Mouse (Mus musculus): ENCODE measurements around the gene Phldb2. TPM values are rescaled to one million over a fixed set of nuclear protein-coding genes. Genes with fewer than 3 reads are reported as not detected.

Phldb2 gene
- polyA plus RNA-seq, 1 experiment from 2014 or later: 90.1 TPM

DNA sequence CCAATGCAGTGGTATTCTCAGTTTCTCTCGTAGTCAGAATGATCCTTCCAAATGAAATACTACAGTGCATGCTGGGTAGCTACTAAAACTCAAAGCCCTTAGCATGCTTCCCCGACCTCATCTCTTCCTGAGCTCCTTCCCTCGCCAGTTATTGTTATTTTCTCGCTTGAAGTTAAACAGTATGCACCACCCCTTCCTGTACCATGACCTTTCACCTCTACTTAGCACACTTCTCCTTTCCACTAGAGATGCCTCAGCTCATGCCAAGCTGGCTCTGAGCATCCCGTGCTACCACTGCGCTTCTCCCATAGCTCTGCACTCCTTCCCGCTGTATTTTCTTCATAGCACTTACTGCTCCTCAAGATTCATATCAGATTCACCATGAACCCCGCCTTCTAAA is 215.5 kb downstream of the Phldb2 start:
- H3K36me3 ChIP-seq (ENCODE audit: insufficient read depth, low read length): peaks cover 23% of the 10 kb centered on the region
- no peak overlapping the region for H3K4me2 ChIP-seq (replicated peaks; ENCODE audit: low read depth, low read length)
- no peaks in the 10 kb centered on the region for H3K9me3 ChIP-seq (ENCODE audit: low read length)
- ATAC-seq (ENCODE audit: low FRiP score, low TSS enrichment): no peak
- peaks cover 6% of the 10 kb centered on the region for H3K4me1 ChIP-seq (ENCODE audit: insufficient read depth, low read length)
- H3K9ac ChIP-seq (replicated peaks; ENCODE audit: low read length): no peak overlapping the region
- WGBS: 85% methylated on average over 8 of the region's 8 CpGs
- H3K27ac ChIP-seq (ENCODE audit: low read length): no peak overlapping the region
- H3K27me3 ChIP-seq (ENCODE audit: insufficient read depth, low read length): no peaks in the 10 kb centered on the region
- no peak overlapping the region for H3K4me3 ChIP-seq (ENCODE audit: low read length)

DNA sequence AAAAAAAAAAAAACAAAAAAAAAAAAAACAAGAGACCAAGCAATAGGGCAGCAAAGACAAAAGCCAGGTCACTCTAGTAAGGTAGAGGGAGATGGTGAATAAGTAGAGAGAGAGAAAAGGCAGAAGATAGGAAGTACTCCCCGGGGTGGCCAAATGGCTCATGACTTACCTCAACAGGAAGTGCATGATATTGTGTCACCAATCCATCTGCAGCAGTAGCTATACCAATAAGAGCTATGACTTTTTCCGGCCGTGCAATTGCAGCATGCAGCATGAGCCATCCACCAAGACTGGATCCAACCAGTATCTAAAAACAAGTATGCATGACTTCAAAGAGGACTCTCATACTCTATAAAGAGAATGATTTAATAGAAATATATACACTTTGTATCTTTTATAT is 216.7 kb downstream of the Phldb2 start:
- Histone ChIP-seq H3K36me3 (ENCODE audit: insufficient read depth, low read length) (peaks cover 25% of the 10 kb centered on the region), H3K27me3 (ENCODE audit: insufficient read depth, low read length) (no peaks in the 10 kb centered on the region), H3K4me3 (ENCODE audit: low read length) (no peak overlapping the region), H3K4me2 (replicated peaks; ENCODE audit: low read depth, low read length) (no peak overlapping the region), H3K9me3 (ENCODE audit: low read length) (no peaks in the 10 kb centered on the region), H3K27ac (ENCODE audit: low read length) (no peak overlapping the region), H3K9ac (replicated peaks; ENCODE audit: low read length) (no peak overlapping the region), H3K4me1 (ENCODE audit: insufficient read depth, low read length) (peaks cover 6% of the 10 kb centered on the region)
- WGBS: 89% methylated on average over 3 of the region's 3 CpGs
- ATAC-seq (ENCODE audit: low FRiP score, low TSS enrichment): no peak

DNA sequence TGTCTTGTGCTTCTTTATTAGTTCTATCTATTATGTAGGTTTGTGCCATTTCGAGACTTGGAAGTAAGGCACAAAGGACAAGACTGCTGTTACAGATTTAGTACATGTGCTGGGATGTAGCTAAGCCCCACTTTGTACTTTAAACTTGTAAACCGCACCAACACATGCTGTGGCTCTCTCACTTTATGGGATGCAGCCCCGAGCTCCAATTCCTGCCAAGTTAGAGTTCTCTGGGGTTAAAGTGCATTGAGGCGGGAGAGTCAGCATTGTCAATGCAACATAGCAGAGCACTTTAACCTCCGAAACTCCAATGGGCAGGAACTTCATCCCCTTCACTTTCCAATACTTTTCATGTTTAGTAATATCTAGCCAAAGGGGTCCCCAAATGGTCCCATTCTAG is 224.2 kb downstream of the Phldb2 start:
- Histone ChIP-seq H3K9ac (replicated peaks; ENCODE audit: low read length) (no peak overlapping the region), H3K4me2 (replicated peaks; ENCODE audit: low read depth, low read length) (no peak overlapping the region), H3K4me1 (ENCODE audit: insufficient read depth, low read length) (peaks cover 7% of the 10 kb centered on the region; the same call in 1 of the 2 replicates), H3K4me3 (ENCODE audit: low read length) (no peak overlapping the region), H3K27me3 (ENCODE audit: insufficient read depth, low read length) (no peaks in the 10 kb centered on the region), H3K36me3 (ENCODE audit: insufficient read depth, low read length) (peaks cover 24% of the 10 kb centered on the region; the same call in 1 of the 2 replicates), H3K27ac (ENCODE audit: low read length) (no peak overlapping the region), H3K9me3 (ENCODE audit: low read length) (no peaks in the 10 kb centered on the region)
- WGBS: 82% methylated on average over 5 of the region's 5 CpGs
- no peak for ATAC-seq (ENCODE audit: low FRiP score, low TSS enrichment)

DNA sequence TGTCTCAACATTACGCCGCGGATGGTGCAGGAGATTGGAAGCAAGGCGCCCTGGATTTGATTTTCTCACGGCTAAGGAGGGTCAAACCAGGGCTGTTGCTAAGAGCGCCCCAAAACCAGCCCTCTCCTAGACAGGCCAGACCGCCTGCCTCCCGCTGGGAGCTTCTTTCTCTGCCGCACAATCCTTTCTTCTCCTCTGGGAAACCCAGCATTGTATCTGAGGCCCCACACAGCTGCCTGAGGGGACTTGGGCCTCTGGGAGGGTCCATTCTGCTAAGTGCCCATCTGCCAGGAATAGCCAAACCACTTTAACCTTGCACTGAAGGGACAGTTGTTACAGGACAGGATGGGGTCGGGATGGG is 228.7 kb downstream of the Phldb2 start:
- Histone ChIP-seq H3K4me2 (replicated peaks; ENCODE audit: low read depth, low read length) (peak overlapping the region; percentile 71), H3K4me3 (ENCODE audit: low read length) (peak overlapping the region; percentile 60), H3K27ac (ENCODE audit: low read length) (no peak overlapping the region), H3K27me3 (ENCODE audit: insufficient read depth, low read length) (no peaks in the 10 kb centered on the region), H3K36me3 (ENCODE audit: insufficient read depth, low read length) (peaks cover 12% of the 10 kb centered on the region; the same call in 1 of the 2 replicates), H3K4me1 (ENCODE audit: insufficient read depth, low read length) (peaks cover 12% of the 10 kb centered on the region), H3K9me3 (ENCODE audit: low read length) (no peaks in the 10 kb centered on the region), H3K9ac (replicated peaks; ENCODE audit: low read length) (peak overlapping the region; percentile 61)
- under 1% methylated on average over 10 of the region's 10 CpGs for WGBS
- peak; percentile 47; the same call in 1 of the 2 replicates for ATAC-seq (ENCODE audit: low FRiP score, low TSS enrichment)

DNA sequence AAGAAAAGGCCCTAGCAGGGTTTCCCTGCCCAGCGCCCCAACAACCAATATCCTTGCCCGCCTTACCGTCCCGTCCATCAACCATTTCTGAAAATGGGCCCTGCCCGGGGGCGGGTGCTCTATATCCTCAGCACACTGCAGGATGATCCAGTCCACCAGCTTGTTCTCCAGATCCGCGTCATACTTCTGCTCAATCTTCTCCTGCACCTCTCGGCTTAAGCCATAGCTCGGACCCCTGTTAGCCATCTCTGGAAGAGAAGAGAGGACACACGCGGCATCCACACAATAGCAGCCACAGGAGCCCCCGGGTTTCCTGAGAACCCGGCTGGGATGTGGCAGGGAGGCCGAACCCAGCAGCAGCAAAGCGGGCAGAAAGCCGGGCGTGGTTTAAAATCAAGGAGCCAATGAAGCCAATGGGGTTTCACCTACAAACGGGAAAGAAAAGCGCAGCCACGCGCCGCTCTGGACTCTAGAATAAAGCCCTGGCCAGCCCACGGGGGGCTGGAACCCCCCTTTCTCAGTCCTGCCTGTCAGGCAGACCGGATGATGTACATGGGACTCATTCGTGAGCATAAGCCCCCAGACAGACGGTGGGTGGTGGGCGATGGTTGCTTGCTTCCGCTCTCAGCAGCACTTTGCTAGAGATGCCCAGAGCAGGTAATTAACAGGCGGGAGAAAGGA is 229.2 kb downstream of the Phldb2 start, which contains the start of gene Tagln3:
Tagln3 (minus strand) TSS at position 548 of the 681 bp plus-strand sequence.
- H3K4me2 ChIP-seq (replicated peaks; ENCODE audit: low read depth, low read length): peak within 1 kb of the TSS; percentile 71
- H3K9me3 ChIP-seq (ENCODE audit: low read length): no peaks in the 10 kb centered on the region
- peaks cover 7% of the 10 kb centered on the region; the same call in 1 of the 2 replicates for H3K36me3 ChIP-seq (ENCODE audit: insufficient read depth, low read length)
- WGBS: under 1% methylated on average over 30 of the region's 30 CpGs
- H3K9ac ChIP-seq (replicated peaks; ENCODE audit: low read length): peak within 1 kb of the TSS; percentile 61
- peaks cover 12% of the 10 kb centered on the region for H3K4me1 ChIP-seq (ENCODE audit: insufficient read depth, low read length)
- H3K4me3 ChIP-seq (ENCODE audit: low read length): peak within 1 kb of the TSS; percentile 60
- H3K27me3 ChIP-seq (ENCODE audit: insufficient read depth, low read length): no peaks in the 10 kb centered on the region
- peak; percentile 79 for ATAC-seq (ENCODE audit: low FRiP score, low TSS enrichment)
- no peak within 1 kb of the TSS for H3K27ac ChIP-seq (ENCODE audit: low read length)

DNA sequence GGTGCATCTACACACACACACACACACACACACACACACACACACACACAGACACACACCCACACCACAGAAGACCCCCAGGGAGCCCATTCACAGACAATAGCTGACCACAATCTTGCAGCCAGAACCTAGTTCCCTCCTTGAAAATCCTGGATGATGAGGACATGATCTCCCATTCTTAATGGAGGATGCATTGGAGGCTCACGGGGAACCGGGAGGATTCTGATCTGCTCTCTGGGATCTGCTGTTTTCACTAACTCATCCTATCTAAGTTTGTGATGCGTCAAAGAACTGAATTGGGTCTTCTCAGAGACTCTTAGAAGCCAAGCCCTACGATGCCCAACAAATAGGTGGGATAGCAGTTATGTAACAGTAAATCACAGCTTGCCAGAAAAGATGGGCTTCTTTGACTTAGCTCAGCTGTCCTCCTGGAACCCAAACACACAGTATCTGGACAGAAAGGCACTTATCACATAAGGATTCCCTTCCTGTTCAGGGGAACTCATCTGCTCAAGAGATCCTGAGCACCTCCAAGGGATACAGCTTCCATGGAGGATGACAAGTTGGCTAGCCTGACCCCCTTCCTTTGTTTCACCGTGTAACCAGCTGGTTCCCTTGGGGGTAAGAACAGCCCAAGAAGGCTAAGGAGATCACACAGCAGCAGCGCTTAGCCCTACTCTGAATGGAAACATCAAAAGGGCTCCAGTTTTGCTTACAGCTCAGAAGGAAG is 230.1 kb downstream of the Phldb2 start:
- Histone ChIP-seq H3K27me3 (ENCODE audit: insufficient read depth, low read length) (no peaks in the 10 kb centered on the region), H3K4me2 (replicated peaks; ENCODE audit: low read depth, low read length) (peak overlapping the region; percentile 71), H3K9me3 (ENCODE audit: low read length) (no peaks in the 10 kb centered on the region), H3K4me1 (ENCODE audit: insufficient read depth, low read length) (peaks cover 12% of the 10 kb centered on the region), H3K4me3 (ENCODE audit: low read length) (peak overlapping the region; percentile 60), H3K27ac (ENCODE audit: low read length) (no peak overlapping the region), H3K36me3 (ENCODE audit: insufficient read depth, low read length) (peaks cover 1% of the 10 kb centered on the region; the same call in 1 of the 2 replicates), H3K9ac (replicated peaks; ENCODE audit: low read length) (peak overlapping the region; percentile 61)
- 0 out of 2 replicates have a peak, but pooled peaks have one; percentile 7 for ATAC-seq (ENCODE audit: low FRiP score, low TSS enrichment)
- 60% methylated on average over 6 of the region's 6 CpGs for WGBS

DNA sequence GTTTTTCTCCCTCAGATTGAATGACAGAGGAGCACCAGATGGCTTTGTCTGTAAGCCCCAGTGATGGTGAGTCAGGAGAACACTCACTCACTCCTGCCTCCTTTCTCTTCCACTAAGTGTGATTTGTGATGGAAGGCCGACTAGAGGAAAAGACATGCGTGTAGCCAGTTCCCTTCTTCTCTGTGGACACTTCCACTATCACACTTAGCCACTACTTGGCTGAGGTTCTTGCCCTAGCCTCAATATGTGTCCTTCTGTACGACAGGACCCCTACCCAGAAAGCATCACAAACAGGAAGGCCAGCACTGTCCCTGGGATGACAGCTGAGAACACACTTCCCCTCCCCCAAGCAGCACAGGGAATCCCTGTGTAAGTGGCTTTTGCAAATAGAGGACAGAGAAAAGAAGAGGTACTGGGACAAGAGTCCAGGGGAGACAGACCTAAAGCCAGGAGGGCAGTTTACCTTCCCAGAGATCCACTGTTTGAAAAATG is 230.9 kb downstream of the Phldb2 start:
- Histone ChIP-seq H3K9ac (replicated peaks; ENCODE audit: low read length) (no peak overlapping the region), H3K4me2 (replicated peaks; ENCODE audit: low read depth, low read length) (no peak overlapping the region), H3K27me3 (ENCODE audit: insufficient read depth, low read length) (no peaks in the 10 kb centered on the region), H3K9me3 (ENCODE audit: low read length) (no peaks in the 10 kb centered on the region), H3K27ac (ENCODE audit: low read length) (no peak overlapping the region), H3K4me1 (ENCODE audit: insufficient read depth, low read length) (peaks cover 12% of the 10 kb centered on the region), H3K36me3 (ENCODE audit: insufficient read depth, low read length) (no peaks in the 10 kb centered on the region), H3K4me3 (ENCODE audit: low read length) (no peak overlapping the region)
- WGBS: 69% methylated on average over 3 of the region's 3 CpGs
- ATAC-seq (ENCODE audit: low FRiP score, low TSS enrichment): no peak

DNA sequence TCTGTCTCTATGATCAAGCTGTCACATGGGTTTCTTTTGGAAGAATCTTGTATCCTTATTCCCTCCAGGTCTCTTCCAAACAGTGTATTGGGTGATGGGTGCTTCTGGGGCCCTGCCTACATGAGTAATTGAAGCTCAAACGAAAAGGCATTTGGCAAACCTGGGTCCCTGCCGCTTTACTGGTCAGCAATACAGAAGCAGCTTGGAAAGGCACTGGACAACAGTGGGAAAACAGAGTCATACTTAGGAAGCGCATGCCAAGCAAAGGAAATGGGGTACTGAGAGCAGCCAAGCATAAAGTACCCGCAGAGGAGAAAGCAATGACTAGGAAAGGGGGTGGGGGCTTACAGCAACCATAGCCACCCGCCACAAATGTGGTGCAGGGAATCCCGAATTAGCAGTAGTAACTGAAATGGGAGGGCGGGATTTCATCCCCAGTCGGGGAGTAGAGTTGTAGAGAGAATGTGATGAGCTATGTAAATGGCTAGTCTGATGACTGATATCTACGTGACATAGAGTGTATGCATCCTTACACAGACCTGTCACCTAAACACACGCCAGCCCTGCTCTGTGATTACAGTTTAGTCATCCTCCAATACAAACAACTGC is 233.3 kb downstream of the Phldb2 start:
- Histone ChIP-seq H3K9ac (replicated peaks; ENCODE audit: low read length) (no peak overlapping the region), H3K27ac (ENCODE audit: low read length) (no peak overlapping the region), H3K36me3 (ENCODE audit: insufficient read depth, low read length) (no peaks in the 10 kb centered on the region), H3K9me3 (ENCODE audit: low read length) (peaks cover 6% of the 10 kb centered on the region; the same call in 1 of the 2 replicates), H3K4me1 (ENCODE audit: insufficient read depth, low read length) (peaks cover 12% of the 10 kb centered on the region), H3K27me3 (ENCODE audit: insufficient read depth, low read length) (no peaks in the 10 kb centered on the region), H3K4me2 (replicated peaks; ENCODE audit: low read depth, low read length) (no peak overlapping the region), H3K4me3 (ENCODE audit: low read length) (no peak overlapping the region)
- 82% methylated on average over 10 of the region's 10 CpGs for WGBS
- no peak for ATAC-seq (ENCODE audit: low FRiP score, low TSS enrichment)

DNA sequence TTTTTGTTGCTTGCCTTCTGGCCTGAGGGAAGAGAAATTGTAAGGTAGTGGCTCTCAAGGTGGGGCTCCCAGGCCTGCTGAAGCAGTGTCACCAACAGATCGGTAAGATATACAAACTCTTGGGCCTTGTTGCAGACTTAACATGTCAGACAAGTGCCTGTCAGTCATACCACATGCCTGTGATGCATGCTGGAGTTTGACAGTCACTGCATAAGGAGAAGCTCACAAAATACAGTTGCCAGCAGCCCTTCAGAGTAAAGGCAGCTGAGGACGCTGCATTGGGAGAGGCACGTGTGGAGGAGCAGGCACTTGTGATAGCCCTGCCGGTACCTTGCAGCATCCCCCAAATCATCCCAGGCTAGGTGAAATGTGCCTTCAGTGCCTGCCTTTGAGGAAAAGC is 235.1 kb downstream of the Phldb2 start:
- no peaks in the 10 kb centered on the region for H3K4me1 ChIP-seq (ENCODE audit: insufficient read depth, low read length)
- H3K27me3 ChIP-seq (ENCODE audit: insufficient read depth, low read length): no peaks in the 10 kb centered on the region
- no peak overlapping the region for H3K4me2 ChIP-seq (replicated peaks; ENCODE audit: low read depth, low read length)
- ATAC-seq (ENCODE audit: low FRiP score, low TSS enrichment): no peak
- no peak overlapping the region for H3K4me3 ChIP-seq (ENCODE audit: low read length)
- WGBS: 96% methylated on average over 4 of the region's 4 CpGs
- H3K9me3 ChIP-seq (ENCODE audit: low read length): peaks cover 6% of the 10 kb centered on the region; the same call in 1 of the 2 replicates
- no peak overlapping the region for H3K27ac ChIP-seq (ENCODE audit: low read length)
- H3K9ac ChIP-seq (replicated peaks; ENCODE audit: low read length): no peak overlapping the region
- H3K36me3 ChIP-seq (ENCODE audit: insufficient read depth, low read length): no peaks in the 10 kb centered on the region

All from kidney, embryonic 16.5 days (tissue).